Mouse (Mus musculus) urinary bladder, postnatal 25 days (tissue): ENCODE results near the gene Cse1l.
A peak's percentile ranks its signal among the peaks of the same experiment; 100 is the strongest.

Experiments
- DNase-seq: peaks from one replicate; pipeline ENCODE4 v3.0.0; 2022; ENCODE audit warnings: low spot score

Cse1l gene

GRCm38 (mm10) chr2:166903719-166904282 lies 2.0 kb upstream of the Cse1l start:
- no peak for DNase-seq

GRCm38 (mm10) chr2:166906523-166907182 lies 813 bp downstream of the Cse1l start:
- DNase-seq: peak; percentile 14

GRCm38 (mm10) chr2:166909729-166910128 lies 3.9 kb downstream of the Cse1l start:
- no peak for DNase-seq

- no peak for DNase-seq
Measured at GRCm38 (mm10) chr2:166910536-166910935, 4.7 kb downstream of the Cse1l start.

GRCm38 (mm10) chr2:166923971-166924370 lies 18.1 kb downstream of the Cse1l start:
- no peak for DNase-seq

- DNase-seq: no peak
Measured at GRCm38 (mm10) chr2:166933943-166934342, 28.1 kb downstream of the Cse1l start.

- DNase-seq: no peak
Measured at GRCm38 (mm10) chr2:166934416-166934815, 28.6 kb downstream of the Cse1l start.

- no peak for DNase-seq
Measured at GRCm38 (mm10) chr2:166935582-166935981, 29.7 kb downstream of the Cse1l start.

- no peak for DNase-seq
Measured at GRCm38 (mm10) chr2:166936166-166936565, 30.3 kb downstream of the Cse1l start.

- DNase-seq: no peak
Measured at GRCm38 (mm10) chr2:166943146-166943545, 37.3 kb downstream of the Cse1l start.

- no peak for DNase-seq
Measured at GRCm38 (mm10) chr2:166944346-166944745, 38.5 kb downstream of the Cse1l start.

- DNase-seq: no peak
Measured at GRCm38 (mm10) chr2:166945456-166945855, 39.6 kb downstream of the Cse1l start.

GRCm38 (mm10) chr2:166948246-166948645 lies 42.4 kb downstream of the Cse1l start:
- DNase-seq: no peak

- no peak for DNase-seq
Measured at GRCm38 (mm10) chr2:166948936-166949335, 43.1 kb downstream of the Cse1l start.

GRCm38 (mm10) chr2:166950853-166951648 lies 45.2 kb downstream of the Cse1l start:
- DNase-seq: no peak

GRCm38 (mm10) chr2:166952151-166952550 lies 46.3 kb downstream of the Cse1l start:
- DNase-seq: no peak

- peak; percentile 33 for DNase-seq
Measured at GRCm38 (mm10) chr2:166956805-166957204, 51.0 kb downstream of the Cse1l start.

GRCm38 (mm10) chr2:166960648-166961330 lies 54.9 kb downstream of the Cse1l start:
- no peak for DNase-seq

GRCm38 (mm10) chr2:166963257-166963656 lies 57.4 kb downstream of the Cse1l start:
- no peak for DNase-seq

- DNase-seq: no peak
Measured at GRCm38 (mm10) chr2:166964773-166965172, 58.9 kb downstream of the Cse1l start.

GRCm38 (mm10) chr2:166973153-166973552 lies 67.3 kb downstream of the Cse1l start:
- no peak for DNase-seq

- DNase-seq: no peak
Measured at GRCm38 (mm10) chr2:166974177-166974872, 68.5 kb downstream of the Cse1l start.
